Mouse (Mus musculus) CH12F3 (cell line): Measurements from ENCODE around the gene Skap2.

ENCODE experiments used
- in situ Hi-C: fragments of 300-500 bp; cut with MboI; formaldehyde crosslinking; loops from 2 replicates; pipeline ENCODE4 v1.14.3; 2020; ENCODE audit warnings: low sequenced_read_pairs

The Skap2 gene

DNA sequence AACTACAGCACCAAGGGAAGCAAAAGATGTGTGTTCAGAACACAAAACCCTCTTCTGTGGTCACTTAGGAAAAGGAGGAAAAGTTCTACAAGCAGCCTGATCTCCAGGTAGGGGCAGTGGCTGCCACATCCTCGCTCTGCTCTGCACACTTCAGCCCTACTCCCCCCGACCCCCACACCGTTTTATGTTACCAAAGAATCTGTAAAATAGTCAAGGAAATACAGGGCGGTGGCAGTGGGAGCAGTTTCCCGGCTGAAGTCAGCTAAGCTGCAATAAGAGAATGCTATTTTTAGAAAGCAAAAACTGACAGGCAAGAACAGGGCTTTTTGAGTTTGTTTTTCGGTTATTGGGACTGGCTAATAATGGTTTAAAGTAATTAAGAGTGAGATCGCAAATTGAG, 160.8 kb downstream of the Skap2 start:
- in situ Hi-C loops: loop anchor here (10.0 to 25.0 kb wide), 3 partner anchors 257 to 647 kb away; partner anchors contain the start of genes Gm28308, Hoxa3, Hoxa5 and Hoxa6

DNA sequence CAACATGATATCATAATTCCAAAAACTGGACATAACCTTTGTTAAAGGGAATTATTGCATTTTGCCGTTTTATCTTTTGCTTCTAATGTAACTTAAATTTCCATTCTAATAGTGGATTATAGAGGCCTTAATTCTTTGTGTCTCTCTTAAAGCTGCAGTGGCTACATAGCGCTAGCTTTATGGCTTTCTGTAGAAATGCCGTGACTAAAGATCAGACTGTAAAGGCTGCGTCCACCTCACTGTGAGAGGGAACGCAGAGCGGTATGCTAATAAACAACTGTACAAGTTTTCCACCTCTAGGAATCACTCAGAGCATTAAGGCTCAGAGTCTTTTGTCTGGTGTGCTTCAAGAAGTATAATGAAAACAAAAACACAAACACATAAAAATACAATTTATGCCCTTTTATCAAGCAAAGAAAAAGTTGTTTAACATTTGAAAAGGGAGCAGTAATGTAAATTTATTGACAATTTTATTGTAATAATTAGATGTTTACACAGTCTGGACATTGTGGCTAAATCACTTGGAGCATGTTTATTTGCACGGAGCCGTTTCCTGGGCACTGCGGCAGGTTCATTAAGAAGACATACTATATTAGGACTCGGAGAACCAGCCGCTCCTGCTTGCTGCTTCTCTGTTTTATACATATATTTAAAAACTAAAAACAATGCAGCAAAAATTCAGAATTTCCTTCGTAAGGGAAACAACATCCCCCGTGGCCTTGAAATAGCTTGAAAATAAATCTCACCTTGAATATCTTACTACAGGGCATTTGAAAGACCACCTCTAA, 162.1 kb downstream of the Skap2 start:
- in situ Hi-C loops: loop anchor here (10.0 to 25.0 kb wide), 3 partner anchors 255 to 645 kb away; partner anchors contain the start of genes Gm28308, Hoxa3, Hoxa5 and Hoxa6

DNA sequence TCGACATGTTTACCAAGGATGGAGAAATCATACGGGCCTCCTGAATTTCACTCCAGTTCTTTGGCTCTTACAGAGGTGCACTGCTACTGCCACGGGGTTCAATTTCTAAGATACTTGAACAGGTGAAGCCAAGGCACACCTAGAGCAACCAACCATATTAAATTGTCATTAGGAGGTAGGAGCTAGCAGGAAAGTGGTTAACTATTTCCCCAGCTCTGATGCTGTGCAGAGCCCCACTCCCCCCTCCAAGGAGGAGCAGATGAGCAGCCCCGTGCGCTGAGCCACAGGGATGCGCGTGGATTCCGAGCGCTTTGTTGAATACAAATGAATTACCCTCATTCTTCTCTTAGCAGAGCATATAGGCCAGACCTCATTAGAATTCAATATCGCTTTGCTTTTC, 162.8 kb downstream of the Skap2 start:
- in situ Hi-C loops: no loop called here

DNA sequence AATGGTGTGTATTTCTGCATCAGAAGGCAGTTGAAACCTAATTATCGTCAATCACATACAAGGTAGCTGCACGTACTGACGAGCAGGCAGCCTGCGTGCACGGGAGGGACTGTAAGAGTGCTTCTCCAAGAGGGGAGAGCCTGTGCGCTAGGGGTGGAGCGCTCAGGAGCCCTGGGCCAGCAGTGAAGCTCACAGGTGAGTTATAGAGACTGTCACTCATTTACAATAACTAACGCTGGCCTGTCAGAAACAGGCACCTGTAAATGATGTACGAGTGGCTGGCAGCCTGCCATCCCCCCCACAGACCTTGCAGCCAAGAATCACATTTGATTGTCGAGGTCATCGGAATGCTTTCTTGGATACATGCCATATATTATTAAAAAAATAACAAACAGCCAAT, 168.2 kb downstream of the Skap2 start:
- in situ Hi-C loops: no loop called here

DNA sequence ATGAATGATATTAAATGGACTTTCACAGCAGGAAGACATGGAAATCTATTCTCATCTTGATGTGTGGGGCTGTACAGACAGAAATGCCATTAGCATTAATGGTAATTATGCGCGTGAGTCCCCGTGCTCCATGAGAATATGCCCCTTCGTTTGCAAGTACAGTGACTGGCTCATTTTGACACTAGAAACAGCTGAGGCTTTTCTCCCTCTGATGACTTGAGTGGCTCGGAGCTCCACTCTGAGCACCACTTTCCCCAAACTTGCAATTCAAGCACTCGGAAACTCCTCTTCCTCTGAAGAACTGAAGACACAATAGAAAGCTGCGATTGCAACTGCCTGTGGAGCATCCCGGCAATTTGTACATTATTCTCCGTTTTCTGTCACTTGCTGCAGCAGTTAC, 169.3 kb downstream of the Skap2 start:
- in situ Hi-C loops: no loop called here

DNA sequence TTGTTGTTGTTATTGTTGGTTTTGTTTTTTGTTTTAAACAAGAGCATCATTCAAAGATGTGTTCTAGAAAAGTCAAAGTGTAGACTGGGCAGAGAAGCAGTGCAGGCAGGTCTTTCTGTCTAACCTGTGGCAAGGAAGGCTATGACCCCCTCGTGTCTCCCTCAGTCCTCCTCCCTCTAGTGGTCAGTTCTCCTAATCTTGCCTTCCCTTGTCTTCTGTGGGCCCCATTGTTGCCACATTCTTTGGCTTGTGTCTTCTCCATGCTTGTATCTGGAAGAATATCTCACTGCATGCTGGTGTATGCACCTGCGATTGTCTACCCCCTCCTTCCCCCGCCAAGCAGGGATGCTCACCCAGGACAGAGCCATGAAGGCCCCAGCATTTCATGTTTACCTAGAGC, 174.2 kb downstream of the Skap2 start:
- in situ Hi-C loops: no loop called here

DNA sequence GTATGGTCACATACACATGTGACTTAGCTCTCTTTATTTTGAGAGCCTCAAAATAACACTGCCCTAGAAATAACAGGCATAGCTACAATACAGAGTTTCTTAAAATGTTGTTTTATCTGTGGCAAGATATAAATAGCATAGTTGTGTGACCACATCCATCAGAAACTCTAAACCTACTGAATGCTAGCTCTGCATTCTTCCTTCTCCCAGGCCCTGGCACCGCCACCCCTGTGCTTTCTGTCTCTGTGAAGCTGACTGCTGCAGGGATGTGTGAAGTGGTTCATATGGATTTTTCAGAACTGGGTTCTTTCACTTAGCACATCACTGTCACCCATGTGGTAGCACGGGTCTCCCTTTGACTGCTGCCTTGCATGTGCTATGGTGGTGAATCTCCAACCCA, 179.0 kb downstream of the Skap2 start:
- in situ Hi-C loops: no loop called here

DNA sequence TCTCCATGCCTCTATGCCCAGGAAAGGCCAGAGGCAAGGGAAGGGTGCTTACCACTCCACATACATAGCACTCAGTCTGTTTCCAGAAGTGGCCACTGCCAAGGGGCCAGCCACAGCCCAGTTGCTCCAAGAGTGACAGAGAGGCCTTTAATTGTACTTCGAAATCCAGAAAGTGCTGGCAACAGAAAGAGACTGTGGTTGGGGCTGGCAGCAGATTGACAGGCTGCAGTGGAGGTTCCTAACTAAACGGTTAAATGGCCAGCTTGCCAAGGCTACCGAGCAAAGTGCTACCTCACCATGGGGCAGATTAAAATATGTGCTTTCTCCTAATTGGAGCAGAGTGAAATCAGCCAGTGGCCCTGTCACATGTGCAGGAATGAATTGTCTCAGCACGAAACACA, 186.7 kb downstream of the Skap2 start:
- in situ Hi-C loops: no loop called here

DNA sequence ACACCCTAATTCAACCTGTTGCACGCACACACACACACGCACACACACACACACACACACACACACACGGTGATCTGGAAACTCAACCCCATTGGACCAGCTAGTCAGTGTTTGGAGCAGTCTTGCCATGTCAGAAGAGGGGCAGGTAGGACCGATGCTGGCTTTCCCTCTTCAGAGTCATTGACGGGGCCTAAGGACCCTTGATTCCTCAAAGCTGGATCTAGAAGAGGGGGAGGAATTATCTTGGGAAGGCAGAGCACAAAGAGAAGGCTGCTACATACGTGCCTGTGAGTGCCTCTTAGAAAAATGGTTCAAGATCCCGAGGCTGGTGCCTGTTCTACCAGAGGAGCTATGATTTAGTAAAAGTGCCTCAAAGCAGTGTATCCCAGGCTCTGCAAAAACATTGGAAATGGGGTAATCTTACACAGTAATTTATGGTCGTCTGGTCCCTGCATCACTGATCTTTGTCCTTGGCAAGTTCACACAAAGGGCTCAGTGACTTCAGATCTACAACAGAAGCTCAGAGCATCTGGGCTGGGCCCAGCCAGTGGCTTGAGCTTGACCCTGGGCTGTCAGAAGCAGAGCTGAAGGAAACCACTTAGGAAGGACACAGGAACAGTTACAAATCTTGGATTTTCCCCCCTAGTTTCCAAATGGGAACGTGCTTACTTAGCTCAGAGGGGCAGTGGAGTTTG, 188.1 kb downstream of the Skap2 start:
- in situ Hi-C loops: no loop called here

DNA sequence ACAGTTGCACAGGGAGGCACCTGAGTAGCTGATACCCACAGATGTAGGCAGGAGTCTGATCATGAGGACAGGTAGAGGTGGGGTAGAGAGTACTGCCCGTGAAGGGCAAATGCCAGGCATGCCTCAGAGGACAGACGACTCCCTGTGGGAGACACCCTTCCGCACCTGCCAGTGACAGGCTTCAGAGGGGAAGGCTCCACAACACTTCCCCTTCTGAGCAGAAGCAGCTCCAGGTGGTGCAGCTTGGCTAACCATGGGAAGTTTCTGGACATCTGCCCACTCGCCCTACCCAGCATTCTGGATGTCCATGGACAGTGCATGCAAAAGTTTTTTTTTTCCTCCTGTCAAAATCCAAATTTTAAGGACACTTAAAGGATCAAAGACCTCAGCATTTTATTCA, 190.3 kb downstream of the Skap2 start:
- in situ Hi-C loops: no loop called here

DNA sequence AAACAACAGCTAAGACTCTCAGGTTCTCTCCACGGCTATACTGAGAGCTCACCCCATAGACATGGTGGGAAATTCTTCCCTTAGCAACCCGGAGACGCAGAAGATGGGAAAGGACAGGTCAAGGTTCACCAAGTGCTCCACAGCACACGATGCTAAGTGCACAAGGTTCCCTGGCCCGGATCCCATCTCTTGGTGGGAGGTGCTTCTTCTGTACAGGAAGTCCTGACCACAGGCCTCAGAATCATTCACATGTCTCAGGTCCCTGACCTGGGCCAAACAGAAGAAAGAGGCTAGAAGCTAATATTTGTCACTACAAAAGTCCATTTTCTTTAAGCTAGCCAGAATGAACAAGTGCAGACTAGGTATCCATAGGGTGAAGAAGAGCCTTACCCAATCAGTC, 191.5 kb downstream of the Skap2 start:
- in situ Hi-C loops: no loop called here

DNA sequence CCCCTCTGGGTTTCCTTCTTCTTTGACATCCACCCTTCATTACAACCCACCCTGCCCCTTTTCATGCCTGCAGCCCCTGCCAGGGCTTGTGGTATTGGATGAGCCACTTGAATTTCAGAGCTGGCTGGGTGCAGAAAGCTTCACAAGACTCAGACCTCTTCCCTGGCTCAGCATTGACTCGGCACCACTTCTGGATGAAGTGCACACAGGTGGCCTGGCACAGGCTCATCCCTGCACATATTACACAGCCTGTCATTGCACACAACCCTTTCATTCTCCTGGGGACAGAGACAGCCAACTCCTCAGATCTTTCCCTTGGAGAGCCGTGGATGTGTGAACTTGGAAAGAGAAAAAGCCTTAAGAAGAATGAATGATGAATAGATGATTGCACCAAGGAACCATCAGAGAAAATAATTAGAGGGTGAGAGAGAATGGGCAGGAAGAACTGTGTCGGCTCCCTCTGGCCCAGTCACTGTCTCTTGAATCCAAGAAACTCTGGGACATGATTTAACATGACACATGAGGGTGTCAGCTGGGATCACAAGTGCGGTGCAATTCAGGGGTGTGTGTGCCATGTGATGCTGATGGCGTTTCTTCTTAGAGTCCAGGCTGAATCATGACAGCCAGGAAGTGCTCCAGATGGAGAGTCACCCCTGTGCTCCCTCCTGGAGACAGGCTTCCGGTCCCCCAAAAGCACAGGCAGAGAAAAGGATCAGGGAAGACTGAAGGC, 195.3 kb downstream of the Skap2 start:
- in situ Hi-C loops: no loop called here

DNA sequence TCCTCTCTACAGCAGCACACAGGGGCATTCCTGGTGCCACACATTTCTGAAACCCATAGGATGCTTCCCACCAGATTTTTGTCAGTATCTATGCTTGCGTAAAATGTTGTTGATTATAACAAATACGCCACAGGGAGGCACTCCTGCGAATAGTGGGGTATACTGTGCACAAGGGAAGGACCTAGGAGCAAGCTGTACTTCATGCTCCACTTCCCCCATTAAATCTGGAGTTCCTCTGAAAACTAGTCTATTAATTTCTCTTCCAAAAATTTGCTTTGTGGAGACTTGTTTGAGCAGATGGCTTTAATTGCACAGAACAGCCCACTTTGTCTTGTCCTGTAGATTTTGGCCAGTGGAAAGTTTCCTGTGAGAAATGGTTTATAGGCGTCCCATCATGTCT, 201.4 kb downstream of the Skap2 start:
- in situ Hi-C loops: no loop called here

DNA sequence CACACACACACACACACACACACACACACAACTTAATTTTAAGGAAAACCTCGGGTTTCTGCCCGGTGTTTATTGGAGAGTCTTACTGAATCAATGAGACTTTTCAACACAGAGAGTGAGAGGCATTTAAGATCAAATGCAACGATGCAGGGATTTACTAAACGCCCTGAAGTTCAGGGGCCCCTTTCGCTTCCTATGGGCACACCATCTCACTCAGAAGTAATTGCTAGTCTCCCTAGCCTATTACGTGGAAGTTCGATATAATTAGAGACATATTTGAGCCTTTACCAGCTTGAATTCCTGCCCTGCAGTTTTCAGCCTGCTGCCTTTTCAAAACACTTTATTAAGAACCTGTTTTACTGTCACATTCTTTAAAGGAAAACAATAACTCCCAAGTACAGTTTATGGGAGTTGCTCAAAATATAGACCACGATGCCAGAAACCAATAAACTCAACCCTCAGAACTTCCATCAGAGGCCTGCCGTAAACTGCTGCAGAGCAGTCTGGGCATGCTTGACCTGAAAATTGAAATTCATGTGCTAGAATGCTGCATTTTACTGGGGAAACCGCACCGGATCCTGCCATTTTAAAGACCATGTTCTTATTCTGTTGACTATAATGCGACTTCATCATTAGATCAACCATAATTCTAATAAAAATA, 203.1 kb downstream of the Skap2 start:
- in situ Hi-C loops: no loop called here

DNA sequence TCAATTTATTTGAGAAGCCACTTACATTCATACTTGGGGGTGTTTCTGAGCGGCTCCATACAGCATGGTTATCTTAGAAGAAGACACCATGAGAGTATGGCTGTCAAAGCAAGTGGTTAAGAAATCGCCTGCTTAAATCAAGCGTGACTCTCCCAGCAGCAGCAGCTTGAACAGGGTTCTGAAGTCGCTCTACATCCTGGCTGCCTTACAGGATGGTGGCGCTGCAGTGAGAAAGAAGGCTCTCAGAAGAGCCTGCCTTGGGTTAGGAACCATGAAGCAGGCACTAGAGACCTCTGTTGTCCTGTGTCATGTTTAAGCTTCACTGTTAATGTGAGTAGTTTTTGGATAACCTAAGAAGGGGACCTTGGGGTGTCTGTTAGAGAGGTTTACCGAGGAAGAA, 204.3 kb downstream of the Skap2 start:
- in situ Hi-C loops: no loop called here
